Mouse (Mus musculus) frontal cortex, postnatal 36 days (tissue): ENCODE measurements around the gene Fbxo6.
"Not testable (repeated sequence)": the region's sequence is repeated elsewhere in the genome, so short reads cannot be mapped to it uniquely, and the experiment has no call there.

ENCODE experiments used
- DNase-seq, 2 experiments: peaks; one replicate each; pipeline ENCODE4 v3.0.0; 2022; ENCODE audit warnings: low spot score in 2 of 2

The Fbxo6 gene

DNA sequence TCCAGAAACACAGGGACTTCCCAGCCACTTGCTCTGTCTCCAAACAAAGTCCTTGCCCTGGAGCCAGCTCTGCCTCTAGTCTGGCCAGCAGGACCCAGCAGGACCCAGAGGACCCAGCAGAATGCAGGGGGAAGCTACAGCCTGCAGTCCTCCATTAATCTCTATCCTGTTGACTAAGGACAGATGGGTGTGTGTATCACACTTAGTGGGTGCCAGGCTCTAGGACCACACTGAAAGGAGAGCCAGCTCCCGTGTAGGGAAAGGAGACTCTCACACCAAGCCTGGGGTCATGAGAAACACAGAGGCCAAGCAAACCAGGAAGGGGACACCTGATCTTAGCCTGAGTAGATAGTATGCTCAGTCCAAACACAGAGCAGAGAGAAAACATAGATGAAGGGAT, 23.7 kb downstream of the Fbxo6 start:
- no peak for DNase-seq

DNA sequence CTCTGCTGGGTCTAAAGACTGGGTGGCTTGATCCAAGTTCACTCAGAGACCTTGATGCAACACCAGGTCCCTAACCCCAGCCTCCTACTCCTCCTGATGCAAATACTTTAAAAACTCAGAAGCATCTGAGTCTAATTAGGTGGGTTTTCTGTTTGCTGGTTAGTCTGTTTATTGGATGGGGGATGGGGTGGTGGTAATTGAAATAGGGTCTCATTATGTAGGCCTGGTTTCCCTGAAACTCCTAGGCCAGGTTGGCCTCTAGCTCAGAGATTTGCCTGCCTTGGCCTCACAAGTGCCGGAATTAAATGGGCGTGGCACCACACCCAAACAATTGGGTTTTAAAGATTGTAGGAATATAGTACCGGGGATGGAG, 29.3 kb downstream of the Fbxo6 start:
- no peak for DNase-seq

DNA sequence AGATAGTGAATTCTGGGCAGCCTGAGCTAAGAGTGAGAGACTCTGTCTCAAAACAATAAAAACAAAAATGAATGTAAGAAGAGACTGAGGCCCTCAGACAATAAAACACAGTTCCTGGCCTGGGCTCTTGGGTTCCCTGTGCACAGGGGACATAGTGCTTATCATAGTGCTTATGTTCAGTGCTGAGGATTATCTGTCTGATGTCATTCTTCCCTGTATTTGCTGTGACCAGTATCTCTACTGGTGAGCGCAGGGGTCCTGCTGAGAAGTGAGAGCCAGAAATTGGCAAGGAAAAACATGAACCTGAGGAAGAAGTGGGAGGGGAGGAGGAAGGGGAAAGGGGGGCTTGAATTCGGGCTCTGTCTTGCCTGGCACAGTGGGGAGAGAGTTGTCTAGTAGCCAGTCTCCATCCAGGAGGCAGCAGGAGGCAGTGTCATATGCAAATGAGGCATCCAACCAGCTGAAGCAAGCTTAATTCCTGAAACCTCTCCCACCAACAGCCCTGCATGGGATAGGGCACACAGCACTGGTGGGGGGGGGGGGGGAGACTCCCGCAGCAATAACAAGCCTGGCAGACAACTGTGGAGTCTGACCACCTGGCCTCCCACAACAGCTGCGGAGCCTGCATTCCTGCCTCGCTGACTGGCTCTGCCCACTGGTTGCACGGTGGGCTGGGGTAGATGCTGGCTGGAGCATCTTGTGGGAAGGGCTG, 29.8 kb downstream of the Fbxo6 start:
- no peak for DNase-seq

DNA sequence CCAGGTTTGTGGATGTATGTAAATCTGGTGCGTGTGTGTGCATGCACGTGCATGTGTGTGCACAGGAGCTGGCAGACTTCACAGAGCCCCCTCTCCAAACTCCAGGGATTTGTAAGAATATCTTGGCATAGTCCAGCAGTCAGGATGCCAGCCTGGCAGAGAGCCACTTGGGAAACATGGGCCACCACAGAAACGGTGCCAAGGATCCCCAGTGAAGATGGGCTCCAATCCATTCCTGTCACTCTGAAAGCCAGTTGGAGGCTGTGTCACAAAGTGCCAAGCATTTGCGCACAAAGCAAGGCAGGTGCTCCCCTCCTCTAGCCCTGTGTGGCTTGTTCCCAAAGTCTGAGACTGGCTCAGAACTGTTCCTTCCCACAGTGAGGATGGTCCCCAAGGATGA, 30.6 kb downstream of the Fbxo6 start:
- DNase-seq, result peak in 1 of 2 experiments; percentile 41

GRCm38 (mm10) chr4:148120555-148120954, 31.4 kb downstream of the Fbxo6 start:
- no peak for DNase-seq

GRCm38 (mm10) chr4:148119578-148119977, 32.4 kb downstream of the Fbxo6 start:
- not testable (repeated sequence) for DNase-seq

- no peak for DNase-seq
Observed at GRCm38 (mm10) chr4:148117392-148117791, 34.5 kb downstream of the Fbxo6 start.

- no peak for DNase-seq
Observed at GRCm38 (mm10) chr4:148116657-148117056, 35.3 kb downstream of the Fbxo6 start.

GRCm38 (mm10) chr4:148115467-148115866, 36.5 kb downstream of the Fbxo6 start:
- no peak for DNase-seq

DNA sequence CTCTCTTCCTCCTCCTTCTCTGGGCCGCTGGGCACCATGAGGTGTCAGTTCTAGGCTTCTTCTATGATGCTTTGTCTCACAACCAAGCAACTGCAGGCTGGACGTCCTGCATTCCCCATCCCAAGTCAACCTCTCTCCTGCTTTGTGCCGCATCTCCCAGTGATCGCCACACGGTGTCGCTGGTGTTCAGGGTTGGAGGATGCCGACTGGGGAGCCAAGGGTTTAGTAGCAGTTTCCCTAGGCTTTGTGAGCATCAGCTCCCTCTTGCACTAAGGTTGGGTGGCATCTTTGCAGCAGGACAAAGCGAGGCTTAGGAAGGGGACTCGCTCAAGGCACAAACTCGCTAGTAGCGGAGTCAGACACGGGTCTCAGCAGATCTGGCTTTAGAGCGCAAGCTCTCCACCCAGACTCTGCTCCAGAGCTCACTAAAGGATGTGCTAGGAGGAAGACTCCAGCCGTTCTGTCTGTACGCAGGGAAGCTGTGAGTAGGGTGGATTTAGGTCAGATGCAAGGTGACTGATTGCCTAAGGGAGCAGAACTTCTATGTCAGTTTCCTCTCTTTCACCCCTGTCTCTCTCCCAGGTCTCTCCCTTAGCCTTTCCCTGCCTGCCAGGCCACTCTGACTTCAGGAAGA, 37.1 kb downstream of the Fbxo6 start:
- peak; percentile 81 to 83 for DNase-seq

- no peak for DNase-seq
Observed at GRCm38 (mm10) chr4:148112519-148112918, 39.4 kb downstream of the Fbxo6 start.

- no peak for DNase-seq
Observed at GRCm38 (mm10) chr4:148109215-148109614, 42.7 kb downstream of the Fbxo6 start.

DNA sequence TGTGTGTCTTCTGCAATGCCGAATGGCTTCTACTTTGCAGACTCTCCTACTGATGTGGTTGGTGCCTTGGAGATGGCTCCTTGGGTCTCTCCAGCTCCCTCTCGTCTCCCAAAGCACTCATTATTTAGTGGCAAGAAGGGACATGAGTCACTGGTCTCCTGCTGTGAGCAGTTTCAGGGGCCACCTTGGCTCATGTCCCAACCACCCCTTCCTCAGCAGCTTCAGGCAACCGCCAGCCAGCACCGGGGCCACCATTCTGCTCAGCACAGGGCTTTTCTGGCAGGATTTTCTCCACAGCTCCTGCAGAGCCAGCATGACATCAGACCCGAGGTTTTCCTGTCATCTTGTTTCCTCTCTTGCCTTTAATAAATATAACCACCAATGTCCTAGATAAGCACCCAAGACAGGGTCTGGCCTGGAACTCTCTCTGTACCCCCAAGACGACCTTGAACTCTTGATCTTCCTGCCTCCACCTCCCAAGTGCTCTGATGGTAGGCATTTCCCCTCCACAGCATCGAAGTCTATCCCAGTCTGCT, 43.3 kb downstream of the Fbxo6 start:
- no peak for DNase-seq

- DNase-seq, result no peak
Observed at GRCm38 (mm10) chr4:148107621-148108291, 44.2 kb downstream of the Fbxo6 start.

DNA sequence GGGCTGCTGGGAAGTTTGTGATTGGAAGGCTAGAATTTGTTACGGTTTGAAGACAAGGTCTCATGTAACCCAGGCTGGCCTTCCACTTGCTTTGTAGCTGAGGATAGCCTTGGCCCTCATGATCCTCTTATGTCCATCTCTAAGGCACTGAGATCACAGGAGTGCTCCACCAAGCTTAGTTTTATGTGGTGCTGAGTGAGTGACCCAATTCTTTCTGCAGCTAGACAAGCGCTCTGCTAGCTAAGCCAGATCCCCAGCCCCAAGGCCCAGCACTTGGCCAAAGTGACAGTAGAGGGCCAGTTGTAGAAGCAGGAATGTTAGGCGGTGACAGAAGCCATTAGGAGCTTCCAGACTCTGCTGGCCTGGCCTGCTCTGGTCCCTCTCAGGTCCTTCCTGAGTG, 47.8 kb downstream of the Fbxo6 start:
- no peak for DNase-seq

- DNase-seq, result peak; percentile 58 to 74
Observed at GRCm38 (mm10) chr4:148101801-148102527, 50.0 kb downstream of the Fbxo6 start.

DNA sequence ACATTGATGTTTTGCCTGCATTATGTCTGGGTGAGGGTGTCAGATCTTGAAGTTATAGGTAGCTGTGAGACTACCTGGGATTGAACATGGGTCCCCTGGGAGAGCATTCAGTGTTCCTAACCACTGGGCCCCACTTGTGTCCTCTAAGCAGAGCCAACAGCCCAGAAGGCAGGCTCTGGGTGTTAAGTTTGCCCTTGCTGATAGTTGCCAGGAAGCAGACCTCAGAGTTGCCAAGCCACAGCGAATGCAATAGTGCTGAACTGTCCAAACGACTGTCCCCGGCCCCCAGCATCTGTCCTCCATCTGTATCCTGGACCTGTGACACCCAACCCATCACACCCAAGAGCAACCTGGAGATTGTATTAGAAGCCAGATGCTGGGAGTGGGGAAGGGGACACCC, 53.3 kb downstream of the Fbxo6 start:
- DNase-seq, result no peak

GRCm38 (mm10) chr4:148097936-148098335, 54.0 kb downstream of the Fbxo6 start:
- no peak for DNase-seq
